Mouse (Mus musculus): ENCODE measurements around the gene Csrp3.

Gene Csrp3

GRCm38 (mm10) chr7:48864671-48865458 lies 17.0 kb upstream of the Csrp3 start:
- no peak for DNase-seq

- no peak for DNase-seq
Observed at GRCm38 (mm10) chr7:48864199-48864598, 16.4 kb upstream of the Csrp3 start.

GRCm38 (mm10) chr7:48861796-48862195 lies 14.0 kb upstream of the Csrp3 start:
- DNase-seq = no peak

GRCm38 (mm10) chr7:48860948-48861347 lies 13.1 kb upstream of the Csrp3 start:
- DNase-seq = no peak

- no peak for DNase-seq
Observed at GRCm38 (mm10) chr7:48859362-48859761, 11.5 kb upstream of the Csrp3 start.

- DNase-seq = no peak
Observed at GRCm38 (mm10) chr7:48858257-48858656, 10.4 kb upstream of the Csrp3 start.

- no peak for DNase-seq
Observed at GRCm38 (mm10) chr7:48855461-48855860, 7.6 kb upstream of the Csrp3 start.

GRCm38 (mm10) chr7:48853496-48853895 lies 5.7 kb upstream of the Csrp3 start:
- DNase-seq = no peak

GRCm38 (mm10) chr7:48851529-48852104 lies 3.8 kb upstream of the Csrp3 start:
- DNase-seq = no peak

GRCm38 (mm10) chr7:48846755-48847154 lies 1.1 kb downstream of the Csrp3 start:
- DNase-seq = no peak

- no peak for DNase-seq
Observed at GRCm38 (mm10) chr7:48845213-48845973, 2.4 kb downstream of the Csrp3 start.

GRCm38 (mm10) chr7:48843541-48843940 lies 4.3 kb downstream of the Csrp3 start:
- DNase-seq = no peak

- peak in 1 of 2 experiments; percentile 7 for DNase-seq
Observed at GRCm38 (mm10) chr7:48842353-48842752, 5.5 kb downstream of the Csrp3 start.

GRCm38 (mm10) chr7:48841538-48841937 lies 6.3 kb downstream of the Csrp3 start:
- no peak for DNase-seq

GRCm38 (mm10) chr7:48840545-48840944 lies 7.3 kb downstream of the Csrp3 start:
- no peak for DNase-seq

GRCm38 (mm10) chr7:48838434-48838833 lies 9.4 kb downstream of the Csrp3 start:
- no peak for DNase-seq

GRCm38 (mm10) chr7:48836949-48837348 lies 10.9 kb downstream of the Csrp3 start:
- DNase-seq = no peak

- DNase-seq = no peak
Observed at GRCm38 (mm10) chr7:48834989-48835626, 12.7 kb downstream of the Csrp3 start.

GRCm38 (mm10) chr7:48834371-48834970 lies 13.4 kb downstream of the Csrp3 start:
- no peak for DNase-seq

- no peak for DNase-seq
Observed at GRCm38 (mm10) chr7:48832735-48833134, 15.1 kb downstream of the Csrp3 start.

GRCm38 (mm10) chr7:48830395-48830794 lies 17.4 kb downstream of the Csrp3 start:
- DNase-seq = no peak

- no peak for DNase-seq
Observed at GRCm38 (mm10) chr7:48829177-48829910, 18.5 kb downstream of the Csrp3 start.
